Mouse (Mus musculus) intestine, embryonic 14.5 days (tissue): Measurements from ENCODE around the gene Ccdc163. TPM values are rescaled to one million over a fixed set of nuclear protein-coding genes. Genes with fewer than 3 reads are reported as not detected.
A peak's percentile ranks its signal among the peaks of the same experiment; 100 is the strongest.

Experiments used
- ATAC-seq: fragments of 200-750 bp; cut with Nextera tagmentation; replicated peaks from 2 replicates; pipeline ENCODE4 v1.8.0; 2017; ENCODE audit warnings: low read depth, moderate number of reproducible peaks, moderate TSS enrichment, moderate library complexity; ENCODE audit not compliant: low FRiP score, low TSS enrichment
- DNase-seq: peaks from one replicate; pipeline ENCODE4 v3.0.0-alpha.2; 2018; ENCODE audit warnings: low spot score
- H3K27ac ChIP-seq: fragments of 300-500 bp; sonication (generic); 2 replicates; pipeline ENCODE4 v1.5.1; 2014; ENCODE audit warnings: low read depth, mild to moderate bottlenecking, control low read depth
- H3K27me3 ChIP-seq: fragments of 300-500 bp; sonication (generic); replicated peaks from 2 replicates; pipeline ENCODE4 v1.6.1; 2014; ENCODE audit warnings: low read length, control low read depth; ENCODE audit not compliant: control insufficient read depth, insufficient read depth
- H3K36me3 ChIP-seq: fragments of 300-500 bp; sonication (generic); 2 replicates; pipeline ENCODE4 v1.6.1; 2014; ENCODE audit warnings: low read length, control low read depth; ENCODE audit not compliant: control insufficient read depth, insufficient read depth
- H3K4me1 ChIP-seq: fragments of 300-500 bp; sonication (generic); replicated peaks from 2 replicates; pipeline ENCODE4 v1.6.1; 2014; ENCODE audit warnings: low read length, control low read depth, mixed read lengths; ENCODE audit not compliant: control insufficient read depth, insufficient read depth
- H3K4me2 ChIP-seq: fragments of 300-500 bp; sonication (generic); 2 replicates; pipeline ENCODE4 v1.6.1; 2014; ENCODE audit warnings: low read length
- H3K4me3 ChIP-seq: fragments of 300-500 bp; sonication (generic); 2 replicates; pipeline ENCODE4 v1.5.1; 2014; ENCODE audit warnings: low read depth, low read length, control low read depth, mixed read lengths
- H3K9ac ChIP-seq: fragments of 300-500 bp; sonication (generic); 2 replicates; pipeline ENCODE4 v1.6.1; 2014; ENCODE audit warnings: mild to moderate bottlenecking, low read length
- H3K9me3 ChIP-seq: fragments of 300-500 bp; sonication (generic); 2 replicates; pipeline ENCODE4 v1.6.1; 2016; ENCODE audit warnings: low read length, control low read depth; ENCODE audit not compliant: control insufficient read depth
- WGBS: fragments of 180-500 bp; shearing (Covaris S2); extraction: QIAGEN DNeasy Blood & Tissue Kit; methylation state at CpG from one replicate; pipeline ENCODE4 v1.1.7; 2014; 5-methylcytosine and 5-hydroxymethylcytosine counted together
- polyA plus RNA-seq: library from polyadenylated mRNA; unstranded; fragments of >200 nt; fragmentation: Nextera tagmentation; extraction: Ambion mirVana; gene quantifications from 2 replicates; pipeline ENCODE4 v1.2.1, GENCODE M21; 2014

Ccdc163 gene
- polyA plus RNA-seq, 1 experiment from 2014 or later = 42.5 TPM

DNA sequence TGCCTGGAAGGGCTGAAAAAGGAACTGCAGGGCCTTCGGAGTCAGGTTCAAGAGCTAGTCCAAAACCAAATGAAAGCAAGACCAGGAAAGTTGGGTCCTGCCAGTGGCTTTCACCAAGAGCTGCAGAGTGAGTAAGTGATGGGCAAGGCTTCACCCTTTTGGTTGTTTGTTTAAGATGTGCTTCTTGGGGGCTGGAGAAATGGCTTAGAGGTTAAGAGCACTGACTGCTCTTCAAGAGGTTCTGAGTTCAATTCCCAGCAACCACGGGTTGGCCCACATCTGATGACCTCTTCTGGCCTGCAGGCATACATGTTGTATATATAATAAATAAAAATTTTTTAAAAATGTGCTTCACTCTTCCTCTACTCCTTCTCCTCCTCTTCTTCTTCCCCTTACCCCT, 1.8 kb downstream of the Ccdc163 start:
- H3K9me3 ChIP-seq = no peaks in the 10 kb centered on the region
- 89% methylated on average over 2 of the region's 2 CpGs for WGBS

GRCm38 (mm10) chr4:116712536-116712935, 4.2 kb downstream of the Ccdc163 start:
- Histone ChIP-seq H3K27ac (no peak overlapping the region), H3K36me3 (peaks cover 18% of the 10 kb centered on the region; the same call in 1 of the 2 replicates), H3K9me3 (no peaks in the 10 kb centered on the region), H3K4me3 (no peak overlapping the region), H3K4me2 (no peak overlapping the region), H3K4me1 (0 out of 2 replicates have a peak, but pooled peaks cover 5% of the 10 kb centered on the region), H3K27me3 (no peaks in the 10 kb centered on the region), H3K9ac (no peak overlapping the region)
- ATAC-seq (no peak), DNase-seq (no peak)
- 79% methylated on average over 1 of the region's 1 CpGs for WGBS

More for the DNA sequence above, 1.8 kb downstream of the Ccdc163 start:
- ATAC-seq (no peak), DNase-seq (no peak)
- no peak overlapping the region for H3K4me3 ChIP-seq
- H3K4me1 ChIP-seq = 0 out of 2 replicates have a peak, but pooled peaks cover 8% of the 10 kb centered on the region
- no peak overlapping the region for H3K27ac ChIP-seq
- no peak overlapping the region for H3K4me2 ChIP-seq
- no peak overlapping the region for H3K9ac ChIP-seq
- H3K36me3 ChIP-seq = peaks cover 12% of the 10 kb centered on the region; the same call in 1 of the 2 replicates
- no peaks in the 10 kb centered on the region for H3K27me3 ChIP-seq

DNA sequence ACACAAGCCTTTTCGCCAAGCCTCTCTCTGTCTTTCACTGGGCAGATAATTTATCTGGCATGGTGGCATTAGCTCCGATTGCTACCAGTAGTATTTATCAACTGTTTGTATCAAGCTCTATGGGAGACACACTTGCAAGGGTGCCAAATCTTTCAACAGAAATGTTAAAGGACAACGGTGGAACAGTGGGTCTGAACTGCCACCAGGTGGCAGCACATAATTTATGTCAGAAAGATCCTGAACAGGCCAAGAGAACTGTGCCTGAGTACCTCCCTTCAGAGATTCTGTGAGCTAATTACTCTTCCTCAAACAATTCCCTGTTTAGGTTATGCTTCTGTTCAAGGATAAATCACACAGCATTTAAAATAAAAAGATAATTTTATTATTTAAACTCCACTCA, 11.1 kb downstream of the Ccdc163 start:
- H3K9ac ChIP-seq = no peak overlapping the region
- peak; percentile 71 for DNase-seq
- WGBS = 15% methylated on average over 3 of the region's 3 CpGs
- H3K36me3 ChIP-seq = peaks cover 11% of the 10 kb centered on the region; the same call in 1 of the 2 replicates
- H3K9me3 ChIP-seq = no peaks in the 10 kb centered on the region
- no peaks in the 10 kb centered on the region for H3K27me3 ChIP-seq
- H3K27ac ChIP-seq = no peak overlapping the region
- H3K4me1 ChIP-seq = peaks cover 9% of the 10 kb centered on the region
- H3K4me3 ChIP-seq = no peak overlapping the region
- H3K4me2 ChIP-seq = no peak overlapping the region
- ATAC-seq = no peak

GRCm38 (mm10) chr4:116720343-116721097, 12.2 kb downstream of the Ccdc163 start, which contains the start of gene Tesk2:
Tesk2 (plus strand) TSS chr4:116720948.
- DNase-seq = peak; percentile 92
- Histone ChIP-seq H3K4me3 (peak within 1 kb of the TSS; percentile 79), H3K27me3 (no peaks in the 10 kb centered on the region), H3K4me1 (peaks cover 9% of the 10 kb centered on the region), H3K4me2 (peak within 1 kb of the TSS; percentile 86), H3K36me3 (0 out of 2 replicates have a peak, but pooled peaks cover 3% of the 10 kb centered on the region), H3K9ac (peak within 1 kb of the TSS; percentile 75), H3K9me3 (no peaks in the 10 kb centered on the region), H3K27ac (peak within 1 kb of the TSS; percentile 74)
- peak; percentile 97 for ATAC-seq
- WGBS = under 1% methylated on average over 30 of the region's 34 CpGs

DNA sequence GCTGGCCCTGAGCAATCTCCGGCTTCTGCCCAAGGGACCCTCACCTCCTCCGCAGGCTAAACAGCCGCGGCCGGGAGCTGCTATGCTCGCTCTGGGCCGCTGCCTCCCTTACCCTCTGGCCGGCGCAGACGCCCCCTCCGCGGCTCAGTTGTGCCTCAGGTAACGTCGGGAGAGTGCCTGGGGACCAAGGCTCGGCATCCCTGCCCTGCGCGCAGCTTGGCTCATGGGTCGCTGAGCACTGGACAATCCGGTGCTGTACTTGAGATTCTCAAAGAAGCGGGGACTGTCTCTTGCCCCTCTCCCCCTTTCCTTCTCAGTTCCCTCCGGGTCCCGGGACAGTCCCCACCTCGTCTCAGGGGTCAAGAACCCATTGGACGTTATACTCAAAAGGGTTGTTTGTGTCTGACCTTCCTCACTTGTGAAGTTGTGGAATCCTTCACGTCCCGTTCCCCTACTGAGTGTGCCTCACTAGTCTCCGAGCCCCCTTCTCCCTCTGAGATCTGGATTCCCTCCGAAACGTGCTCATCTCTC, 12.9 kb downstream of the Ccdc163 start:
- no peak for DNase-seq
- no peaks in the 10 kb centered on the region for H3K9me3 ChIP-seq
- H3K27ac ChIP-seq = peak overlapping the region; percentile 74
- H3K9ac ChIP-seq = peak overlapping the region; percentile 75
- peak overlapping the region; percentile 79 for H3K4me3 ChIP-seq
- ATAC-seq = peak; percentile 71
- no peaks in the 10 kb centered on the region for H3K36me3 ChIP-seq
- no peaks in the 10 kb centered on the region for H3K27me3 ChIP-seq
- peak overlapping the region; percentile 86 for H3K4me2 ChIP-seq
- WGBS = under 1% methylated on average over 29 of the region's 29 CpGs
- peaks cover 9% of the 10 kb centered on the region for H3K4me1 ChIP-seq

GRCm38 (mm10) chr4:116722230-116722629, 13.9 kb downstream of the Ccdc163 start:
- Histone ChIP-seq H3K9me3 (no peaks in the 10 kb centered on the region), H3K4me3 (peak overlapping the region; percentile 79; the same call in 1 of the 2 replicates), H3K36me3 (no peaks in the 10 kb centered on the region), H3K4me1 (peaks cover 9% of the 10 kb centered on the region), H3K9ac (no peak overlapping the region), H3K4me2 (peak overlapping the region; percentile 86), H3K27me3 (no peaks in the 10 kb centered on the region), H3K27ac (no peak overlapping the region)
- no peak for ATAC-seq
- 41% methylated on average over 7 of the region's 7 CpGs for WGBS
- no peak for DNase-seq

DNA sequence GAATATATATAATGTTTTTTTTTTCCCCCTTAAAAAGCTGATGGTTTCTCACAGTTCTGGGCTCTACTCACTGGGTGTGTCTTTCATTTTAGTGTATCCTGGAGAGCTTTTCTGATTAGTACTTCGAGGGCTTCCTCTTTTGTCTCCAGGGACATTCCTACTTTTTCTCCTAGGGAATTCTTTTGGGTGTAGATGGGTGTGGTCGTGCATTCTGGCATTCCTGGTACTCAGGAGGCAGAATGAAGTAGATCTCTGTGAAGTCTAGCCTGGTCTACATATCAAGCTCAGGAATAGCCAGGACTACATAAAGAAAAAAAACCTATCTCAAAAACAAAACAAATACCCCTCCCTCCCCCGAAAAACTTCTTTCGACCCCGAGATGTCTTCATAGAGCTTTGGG, 17.1 kb downstream of the Ccdc163 start:
- no peaks in the 10 kb centered on the region for H3K36me3 ChIP-seq
- H3K9ac ChIP-seq = no peak overlapping the region
- H3K4me2 ChIP-seq = no peak overlapping the region
- H3K4me3 ChIP-seq = no peak overlapping the region
- DNase-seq = no peak
- H3K27ac ChIP-seq = peak overlapping the region; percentile 43; the same call in 1 of the 2 replicates
- H3K27me3 ChIP-seq = no peaks in the 10 kb centered on the region
- 81% methylated on average over 5 of the region's 5 CpGs for whole genome bisulfite sequencing
- no peak for ATAC-seq
- peaks cover 5% of the 10 kb centered on the region for H3K4me1 ChIP-seq
- H3K9me3 ChIP-seq = no peaks in the 10 kb centered on the region

GRCm38 (mm10) chr4:116727401-116727800, 19.1 kb downstream of the Ccdc163 start:
- Histone ChIP-seq H3K4me1 (no peaks in the 10 kb centered on the region), H3K27me3 (no peaks in the 10 kb centered on the region), H3K27ac (no peak overlapping the region), H3K36me3 (no peaks in the 10 kb centered on the region), H3K9ac (no peak overlapping the region), H3K9me3 (no peaks in the 10 kb centered on the region), H3K4me3 (no peak overlapping the region), H3K4me2 (no peak overlapping the region)
- WGBS = 65% methylated on average over 3 of the region's 3 CpGs
- ATAC-seq = no peak
- no peak for DNase-seq
